Mouse (Mus musculus) frontal cortex, postnatal 36 days (tissue): ENCODE results near the gene Sim2.

Experiments
- DNase-seq, 2 experiments: peaks; one replicate each; pipeline ENCODE4 v3.0.0; 2022; ENCODE audit warnings: low spot score in 2 of 2

Sim2 gene

DNA sequence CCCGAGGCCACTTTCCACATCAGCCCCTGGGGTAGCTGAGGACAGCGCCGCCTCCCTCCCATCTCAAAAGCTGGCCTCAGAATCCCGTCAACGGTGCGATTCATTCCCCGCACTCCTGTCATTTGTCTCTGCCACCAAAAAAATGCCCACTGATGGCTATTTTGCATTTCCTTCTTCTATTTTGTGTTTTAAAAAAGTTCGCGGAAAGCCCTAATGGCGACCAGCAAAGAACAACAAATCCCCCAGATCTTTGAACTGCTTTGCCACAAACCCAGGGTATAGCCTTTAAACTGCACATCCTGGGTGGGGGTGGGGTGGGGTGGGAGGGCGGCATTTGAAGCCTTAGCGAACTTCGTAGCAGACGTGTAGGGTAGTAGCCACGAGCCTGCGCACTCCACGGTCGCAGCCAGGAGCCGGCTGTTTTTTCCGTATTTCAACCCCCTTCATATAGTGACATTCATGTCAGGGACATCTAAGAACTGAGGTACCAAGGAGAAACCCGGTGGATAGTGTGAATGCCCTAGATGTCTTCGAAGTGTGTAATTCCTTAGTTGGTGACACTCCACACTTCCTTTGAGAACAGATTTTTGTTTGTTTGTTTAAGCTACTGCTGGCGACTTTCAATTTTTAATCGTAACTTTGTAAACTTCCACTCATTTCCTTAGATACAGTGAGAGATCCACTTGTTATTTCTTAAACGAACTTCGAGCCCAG lies 10.5 kb downstream of the Sim2 start:
- DNase-seq, result no peak

DNA sequence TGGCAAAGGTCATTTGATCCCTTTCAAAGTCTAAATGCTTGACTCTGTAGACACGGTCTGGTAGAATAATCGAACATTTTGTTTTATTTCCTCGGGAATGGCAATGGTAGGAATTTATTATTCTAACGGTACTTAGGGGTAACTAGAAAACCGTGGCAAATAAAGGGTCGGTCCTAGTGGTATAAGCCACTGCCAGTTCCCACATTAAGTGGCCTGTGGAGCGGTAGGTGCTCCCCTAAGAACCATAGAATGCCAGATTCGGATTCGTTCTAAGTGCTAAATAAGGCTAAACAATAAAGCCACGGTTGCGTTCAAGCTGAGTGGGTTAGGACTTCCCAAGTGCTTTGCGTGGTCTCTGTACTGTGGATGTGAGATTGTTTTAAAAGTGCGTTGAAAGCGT lies 11.7 kb downstream of the Sim2 start:
- no peak for DNase-seq

DNA sequence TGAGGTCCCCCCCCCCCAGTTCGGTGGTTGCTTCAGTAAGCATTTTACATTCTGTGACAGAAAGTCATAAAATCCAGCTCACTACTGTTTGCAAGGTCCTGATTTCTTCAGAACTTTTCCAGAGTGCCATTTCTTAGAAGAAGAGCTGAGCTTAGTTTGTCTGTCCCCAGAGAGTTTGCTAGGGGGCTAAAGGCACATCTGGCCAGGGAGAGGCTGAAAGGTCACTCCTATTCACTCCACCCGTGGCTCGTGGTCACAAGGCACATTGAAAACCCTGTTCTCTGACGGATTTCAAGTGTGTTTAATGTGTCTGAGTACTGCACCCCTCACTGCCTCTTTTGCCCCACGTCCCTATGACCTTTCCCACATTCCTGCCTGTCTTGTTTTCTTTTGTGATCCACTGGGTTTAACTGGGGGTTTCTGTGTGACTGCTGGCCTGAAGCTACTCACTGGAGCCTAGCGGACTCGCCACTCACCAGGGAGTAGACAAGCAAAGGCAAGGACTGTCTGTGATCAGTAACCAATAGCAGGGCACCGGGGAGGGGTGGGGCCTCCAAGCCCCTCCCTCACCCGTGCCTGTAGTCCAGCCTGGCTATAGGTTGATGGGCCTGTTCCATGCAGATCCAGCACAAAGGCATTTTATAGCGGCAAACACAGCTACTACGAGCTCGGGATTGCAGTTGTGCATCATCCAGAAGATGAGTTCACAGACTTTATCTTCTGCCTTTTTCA lies 13.2 kb downstream of the Sim2 start:
- DNase-seq, result no peak

- DNase-seq, result no peak
These were observed 28.4 kb downstream of the Sim2 start for GRCm38 (mm10) chr16:94113160-94113559.

DNA sequence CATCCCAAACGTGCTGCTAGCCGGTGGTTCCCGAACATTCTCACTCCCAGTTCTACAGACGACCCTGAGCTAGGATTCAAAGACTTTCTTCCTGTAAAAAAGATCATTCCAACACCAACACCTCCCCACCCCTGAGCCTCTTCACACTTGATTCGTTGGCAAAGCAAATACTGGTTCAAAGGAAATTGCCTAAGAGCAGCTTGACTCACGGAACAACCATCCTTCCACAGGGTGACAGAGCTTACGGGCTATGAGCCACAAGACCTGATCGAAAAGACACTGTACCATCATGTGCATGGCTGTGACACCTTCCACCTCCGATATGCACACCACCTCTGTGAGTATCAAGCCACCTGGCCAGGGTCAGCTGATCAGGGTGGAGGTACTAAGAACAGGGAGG lies 30.0 kb downstream of the Sim2 start:
- DNase-seq, result no peak

DNA sequence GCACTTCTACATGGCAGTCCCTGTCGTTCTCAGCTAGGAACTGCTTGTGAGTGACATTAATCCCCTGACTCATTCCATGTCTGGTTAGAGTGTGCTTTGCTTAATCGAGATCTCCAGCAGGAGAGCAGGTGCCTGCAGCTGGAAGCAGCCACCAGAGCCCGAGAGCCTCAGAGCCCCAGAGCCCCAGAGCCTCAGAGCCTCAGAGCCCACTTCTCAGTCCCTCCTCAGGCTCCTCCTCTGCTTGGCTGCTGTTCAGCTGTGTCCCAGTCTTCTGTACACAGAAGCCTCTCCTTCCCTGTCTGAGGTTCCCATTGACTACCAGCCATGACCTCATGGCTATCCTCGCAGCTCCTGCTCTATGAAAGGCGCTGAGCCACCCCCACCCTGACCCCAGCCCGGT lies 32.6 kb downstream of the Sim2 start:
- DNase-seq, result no peak

DNA sequence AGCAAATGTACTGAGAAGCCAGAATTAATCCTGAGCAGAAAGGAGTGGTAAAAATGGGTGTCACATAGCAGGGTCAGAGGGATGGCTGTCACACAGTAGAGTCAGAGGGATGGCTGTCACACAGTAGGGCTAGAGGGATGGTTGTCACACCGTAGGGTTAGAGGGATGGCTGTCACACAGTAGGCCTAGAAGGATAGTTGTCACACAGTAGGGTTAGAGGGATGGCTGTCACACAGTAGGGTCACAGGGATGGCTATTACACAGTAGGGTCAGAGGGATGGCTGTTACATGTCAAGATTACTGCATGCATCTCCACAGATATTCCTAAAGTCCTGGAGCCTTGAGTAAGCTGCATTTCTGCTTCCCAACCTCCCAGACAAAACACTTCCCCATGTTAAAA lies 33.7 kb downstream of the Sim2 start:
- no peak for DNase-seq

- DNase-seq, result no peak
These were observed 37.6 kb downstream of the Sim2 start for GRCm38 (mm10) chr16:94122347-94122746.

- DNase-seq, result peak in 1 of 2 experiments; percentile 19
These were observed 38.5 kb downstream of the Sim2 start for GRCm38 (mm10) chr16:94123247-94123646.

- DNase-seq, result peak in 1 of 2 experiments; percentile 13
These were observed 40.6 kb downstream of the Sim2 start for GRCm38 (mm10) chr16:94125172-94125981.

- DNase-seq, result no peak
These were observed 41.5 kb downstream of the Sim2 start for GRCm38 (mm10) chr16:94126200-94126599.

- DNase-seq, result no peak
These were observed 43.6 kb downstream of the Sim2 start for GRCm38 (mm10) chr16:94128236-94128835.

DNA sequence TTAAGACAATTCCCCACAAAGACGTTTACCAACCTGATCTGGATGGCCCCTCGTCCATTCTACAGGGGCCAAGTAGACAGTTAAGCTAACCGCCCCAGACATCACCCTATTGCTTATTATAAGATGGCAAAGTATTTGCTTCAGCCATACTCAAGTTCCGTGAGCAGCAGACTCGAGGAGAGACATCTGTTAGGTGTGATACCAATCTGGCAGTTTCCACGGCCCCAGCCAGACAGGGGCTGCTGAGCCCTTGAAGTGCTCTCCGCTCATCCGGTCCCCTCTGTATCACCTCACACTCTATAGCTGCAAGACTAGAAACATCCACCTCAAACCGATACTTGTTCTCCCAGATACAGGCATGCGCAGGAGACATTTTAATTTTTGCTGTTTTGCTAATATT lies 49.5 kb downstream of the Sim2 start:
- DNase-seq, result no peak

GRCm38 (mm10) chr16:94140746-94141145 lies 56.0 kb downstream of the Sim2 start:
- peak in 1 of 2 experiments; percentile 52 for DNase-seq

DNA sequence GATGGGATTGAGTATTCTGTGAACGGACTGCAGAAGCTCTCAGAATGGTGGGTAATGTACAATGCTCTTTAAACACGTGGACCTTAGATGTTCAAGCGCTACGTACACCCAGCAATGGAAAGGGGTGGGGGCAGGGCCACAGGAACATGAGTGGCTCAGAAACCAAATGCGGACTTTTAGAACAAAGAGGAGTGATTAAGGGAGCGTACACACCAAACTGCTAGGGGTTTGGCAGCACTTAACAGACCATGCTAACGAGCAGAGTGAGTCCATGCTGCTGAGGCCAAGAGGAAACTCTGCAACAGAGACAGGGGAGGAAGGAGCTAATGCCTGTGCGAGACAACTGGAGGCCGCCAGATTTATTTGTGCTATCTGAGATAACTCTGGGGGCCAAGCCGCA lies 58.6 kb downstream of the Sim2 start:
- peak in 1 of 2 experiments; percentile 6 for DNase-seq

DNA sequence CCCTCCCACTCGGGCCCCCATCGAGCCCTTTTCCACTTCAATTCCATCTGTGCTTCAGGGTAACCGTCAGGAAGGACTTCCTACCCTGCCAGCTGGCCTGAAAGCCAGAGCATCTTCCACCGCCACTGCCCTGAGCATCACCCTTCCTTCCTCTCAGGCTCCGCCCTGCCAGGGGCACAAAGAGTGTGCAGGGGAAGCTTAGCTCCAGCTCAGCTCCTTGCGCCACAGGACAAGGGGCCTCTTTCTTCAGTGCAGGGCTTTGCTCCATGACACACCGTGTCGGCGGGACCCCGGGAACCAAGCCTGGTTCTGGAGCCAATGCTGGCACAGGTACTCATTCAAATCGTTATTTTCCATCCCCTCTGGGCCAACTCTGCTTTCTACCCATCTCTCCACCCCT lies 63.4 kb downstream of the Sim2 start:
- no peak for DNase-seq

DNA sequence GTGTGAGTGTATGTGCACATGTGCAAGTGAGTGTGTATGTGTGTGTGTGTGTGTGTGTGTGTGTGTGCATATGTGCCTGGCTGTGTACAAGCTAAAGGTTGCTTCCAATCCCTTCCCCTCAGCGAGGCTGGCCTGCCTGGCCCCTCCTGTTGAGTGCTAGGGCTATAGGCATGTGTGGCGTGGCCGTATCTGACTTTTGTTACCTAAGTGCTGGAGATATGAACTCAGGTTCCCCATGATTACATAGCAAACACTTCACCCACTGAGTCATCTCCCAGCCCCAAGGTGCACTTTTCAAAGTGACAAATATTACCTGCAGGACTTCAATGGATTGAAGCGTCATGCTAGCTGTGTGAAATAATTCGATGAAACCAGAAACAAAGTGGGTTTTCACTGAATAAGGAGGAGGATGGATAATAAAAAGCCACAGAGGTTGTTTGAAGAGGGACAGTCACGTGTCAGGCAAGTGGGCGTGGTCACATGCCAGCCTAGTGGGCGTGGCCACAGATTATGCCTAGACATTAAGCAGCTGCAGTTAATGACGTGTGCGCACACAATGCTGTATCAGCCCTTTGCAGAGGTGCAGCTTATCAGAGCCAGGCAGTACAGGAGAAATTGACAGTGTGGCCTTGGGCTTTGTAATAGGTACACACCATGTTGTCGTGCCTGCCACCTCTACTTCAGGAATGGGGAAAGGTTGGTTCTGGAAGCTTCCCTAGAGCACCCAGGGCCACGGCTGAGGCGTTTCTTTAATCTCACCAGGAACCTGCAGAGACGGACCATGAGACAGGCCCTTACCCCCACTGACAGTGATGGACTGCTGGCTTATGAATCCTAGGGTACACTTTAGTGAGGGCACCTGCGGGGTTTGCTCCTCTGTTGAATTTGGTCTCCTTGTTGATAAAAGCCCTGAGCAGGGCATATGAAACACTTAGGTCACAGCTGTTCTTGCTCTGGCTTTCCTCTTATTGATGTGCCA lies 65.7 kb downstream of the Sim2 start:
- DNase-seq, result no peak

GRCm38 (mm10) chr16:94155041-94155653 lies 70.4 kb downstream of the Sim2 start:
- DNase-seq, result peak; percentile 9 to 26

GRCm38 (mm10) chr16:94157819-94158218 lies 73.1 kb downstream of the Sim2 start:
- no peak for DNase-seq

DNA sequence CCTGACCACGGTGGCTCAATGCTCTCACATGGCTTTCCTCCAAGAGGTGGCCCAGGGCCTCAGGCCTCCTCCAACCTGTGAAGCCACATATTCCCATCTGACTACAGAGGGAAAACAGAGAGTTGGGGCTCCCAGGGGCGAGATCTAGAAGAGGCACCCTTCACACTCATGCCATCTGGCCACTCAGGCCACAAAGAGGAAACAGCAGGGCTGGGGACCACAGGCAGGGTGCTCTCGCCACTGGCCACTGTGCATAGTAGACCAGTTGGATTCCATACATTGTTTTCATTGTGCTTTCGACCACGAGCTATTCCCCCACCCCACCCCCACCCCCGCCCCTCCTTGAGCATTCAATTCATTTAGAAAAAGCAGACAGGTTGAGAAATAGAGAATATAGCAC lies 77.3 kb downstream of the Sim2 start:
- no peak for DNase-seq
